Mouse (Mus musculus) R1 (cell line): ENCODE measurements around the gene Grid2.

ENCODE experiments used
- DNase-seq: peaks from one replicate; pipeline ENCODE4 v3.0.0-alpha.2; 2018; ENCODE audit warnings: low read depth, low spot score

Gene Grid2

GRCm38 (mm10) chr6:63609570-63609969 is 353.9 kb downstream of the Grid2 start:
- no peak for DNase-seq

DNA sequence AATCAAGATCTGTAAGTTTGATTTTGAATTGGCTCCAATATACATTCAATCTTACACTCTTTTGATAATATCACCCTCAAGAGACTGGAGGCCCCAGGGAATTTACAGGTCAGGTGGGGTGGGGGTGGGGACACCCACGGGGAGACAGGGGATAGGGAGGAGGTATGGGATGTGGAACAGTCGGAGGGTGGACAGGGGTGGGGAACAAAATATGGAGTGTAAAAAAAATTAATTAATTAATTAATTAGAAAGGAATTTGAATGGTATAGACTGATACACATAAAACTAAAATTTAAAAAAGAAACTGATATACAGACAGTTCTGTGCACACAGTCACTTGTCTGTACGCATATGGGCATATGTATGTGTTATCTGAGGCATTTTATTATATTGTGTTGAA is 380.3 kb downstream of the Grid2 start:
- DNase-seq: no peak

- DNase-seq: no peak
These were observed 403.7 kb downstream of the Grid2 start for GRCm38 (mm10) chr6:63659423-63659822.

- no peak for DNase-seq
These were observed 430.0 kb downstream of the Grid2 start for GRCm38 (mm10) chr6:63685689-63686088.

DNA sequence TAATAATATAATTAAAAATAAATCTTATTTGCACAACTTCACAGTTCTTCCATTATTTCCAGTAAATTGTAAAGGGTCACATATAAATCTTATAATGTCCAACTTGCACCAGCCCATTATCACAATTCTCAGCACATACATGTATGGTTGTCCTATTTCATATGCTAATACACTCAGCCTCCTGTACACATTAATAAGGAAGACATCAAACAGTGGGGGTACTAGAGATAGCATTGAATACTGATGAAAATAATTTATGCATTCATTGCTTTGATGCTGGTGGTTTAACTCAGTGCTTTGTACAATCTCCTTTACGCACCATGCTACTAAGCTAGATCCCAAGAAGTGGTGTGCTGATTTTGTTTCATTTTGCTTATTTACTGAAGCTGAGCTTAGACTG is 446.0 kb downstream of the Grid2 start:
- no peak for DNase-seq

DNA sequence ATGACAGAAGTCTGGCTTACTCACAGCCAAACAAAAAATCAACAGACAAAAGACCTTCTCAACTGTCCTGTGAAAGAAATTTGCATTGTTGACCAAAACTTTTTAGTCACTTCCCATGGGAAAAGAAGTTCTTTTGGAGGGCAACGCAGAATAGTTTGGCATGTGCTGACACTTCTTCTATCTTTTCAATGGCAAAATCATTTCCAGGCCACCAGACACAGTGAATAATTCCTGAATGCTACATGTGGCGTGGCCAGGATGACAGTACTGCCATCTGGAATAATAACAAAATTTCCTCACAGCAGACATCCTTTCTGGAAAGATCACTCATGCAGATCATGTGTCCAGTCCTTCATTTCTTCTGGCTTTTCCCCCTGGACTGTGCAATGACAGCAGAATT is 478.1 kb downstream of the Grid2 start:
- DNase-seq: no peak

- DNase-seq: no peak
These were observed 506.9 kb downstream of the Grid2 start for GRCm38 (mm10) chr6:63762535-63762934.

DNA sequence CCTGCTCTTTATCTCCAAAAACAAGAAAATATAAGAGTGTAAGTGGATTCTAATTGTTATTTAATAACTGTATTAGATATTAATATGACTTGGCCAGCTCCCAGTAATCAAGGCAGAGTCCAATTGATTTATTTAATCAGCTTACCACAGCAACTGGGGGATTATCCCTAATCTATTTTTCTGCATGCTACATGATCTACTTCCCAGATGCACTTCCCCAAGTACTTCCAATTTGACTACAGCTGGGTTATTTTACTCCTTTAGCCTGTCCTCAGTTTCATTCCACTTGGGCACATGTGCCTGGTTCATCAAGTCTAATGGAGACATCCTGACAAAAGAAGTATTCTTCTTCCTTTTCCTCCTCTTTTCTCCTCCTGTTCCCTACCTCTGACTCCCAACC is 539.0 kb downstream of the Grid2 start:
- DNase-seq: no peak

GRCm38 (mm10) chr6:63820236-63820635 is 564.6 kb downstream of the Grid2 start:
- DNase-seq: no peak

DNA sequence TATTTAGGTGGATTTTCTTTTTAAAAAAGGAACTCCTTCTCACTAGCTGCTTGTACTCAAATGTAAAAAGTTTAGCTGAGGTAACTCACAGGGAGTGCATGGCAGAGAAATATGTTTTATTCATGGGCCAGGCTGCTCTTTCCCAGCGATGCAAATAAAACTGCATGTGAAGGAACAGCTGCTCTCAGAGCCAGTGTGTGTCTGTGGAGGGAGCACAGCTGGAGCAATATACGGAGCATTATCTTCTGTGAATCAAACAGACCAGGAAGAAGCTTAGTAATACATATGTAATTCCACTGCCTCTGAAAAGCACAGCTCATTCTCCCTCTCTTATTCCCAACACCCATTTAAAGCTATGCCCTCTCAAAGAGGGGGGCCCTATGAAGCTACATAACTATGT is 607.0 kb downstream of the Grid2 start:
- DNase-seq: no peak

DNA sequence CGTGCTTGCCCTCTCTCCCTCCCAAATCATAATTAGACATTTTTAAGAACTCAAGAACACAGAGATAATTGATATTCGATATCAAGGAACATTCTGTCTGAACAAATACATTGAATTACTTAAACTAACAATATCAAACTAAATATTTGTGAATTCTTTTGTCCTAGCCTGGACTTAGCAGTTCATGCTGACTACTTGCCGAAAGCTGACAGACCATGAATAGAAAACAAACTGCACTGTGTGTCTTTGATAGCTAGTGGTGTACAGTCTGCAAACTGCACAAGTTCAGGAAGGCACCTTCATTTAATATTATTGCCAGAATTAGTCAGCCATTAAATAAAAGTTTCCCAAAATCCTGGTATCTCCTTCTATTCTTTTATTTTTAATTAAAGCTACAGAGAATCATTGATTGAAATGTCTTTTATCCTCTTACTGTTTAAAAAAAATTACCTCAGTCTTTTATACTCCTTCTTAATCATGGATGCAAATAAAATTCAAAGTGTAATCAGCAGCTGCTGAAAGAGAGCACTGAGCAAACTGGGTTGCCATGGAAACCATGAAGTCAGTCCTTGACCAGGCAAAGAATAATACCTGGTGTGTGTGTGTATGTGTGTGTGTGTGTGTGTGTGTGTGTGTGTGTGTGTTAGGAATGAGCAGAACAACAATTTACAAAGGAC is 621.5 kb downstream of the Grid2 start:
- peak; percentile 2 for DNase-seq

DNA sequence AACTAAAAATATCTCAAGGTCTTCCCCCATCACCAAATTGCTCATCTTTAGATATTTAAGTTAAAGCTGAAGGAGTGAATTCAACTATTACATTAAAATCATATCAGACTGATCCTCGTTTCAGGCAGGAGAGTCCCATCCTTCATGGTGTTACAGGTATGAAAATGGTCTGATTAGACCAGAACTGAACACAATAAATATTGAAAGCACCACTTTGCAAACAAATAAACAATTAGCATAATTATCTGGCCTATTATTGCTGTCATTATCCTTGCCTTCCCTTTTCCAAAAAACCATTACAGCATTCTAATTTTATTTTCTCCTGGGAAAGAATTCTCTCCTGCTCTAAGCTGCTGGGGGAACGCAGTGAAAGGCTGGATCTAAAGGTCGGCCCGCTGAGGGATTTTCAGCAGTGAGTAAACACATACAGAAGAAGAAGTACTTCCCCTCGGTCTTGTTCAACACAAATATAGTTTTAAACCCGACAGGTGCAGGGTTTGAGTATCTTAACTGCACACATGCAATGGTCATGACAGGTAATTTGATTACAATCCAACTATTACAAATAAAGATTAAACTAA is 622.2 kb downstream of the Grid2 start:
- DNase-seq: no peak

- no peak for DNase-seq
These were observed 639.0 kb downstream of the Grid2 start for GRCm38 (mm10) chr6:63894714-63895113.

- DNase-seq: no peak
These were observed 642.5 kb downstream of the Grid2 start for GRCm38 (mm10) chr6:63898171-63898570.

- DNase-seq: no peak
These were observed 661.4 kb downstream of the Grid2 start for GRCm38 (mm10) chr6:63917035-63917570.

DNA sequence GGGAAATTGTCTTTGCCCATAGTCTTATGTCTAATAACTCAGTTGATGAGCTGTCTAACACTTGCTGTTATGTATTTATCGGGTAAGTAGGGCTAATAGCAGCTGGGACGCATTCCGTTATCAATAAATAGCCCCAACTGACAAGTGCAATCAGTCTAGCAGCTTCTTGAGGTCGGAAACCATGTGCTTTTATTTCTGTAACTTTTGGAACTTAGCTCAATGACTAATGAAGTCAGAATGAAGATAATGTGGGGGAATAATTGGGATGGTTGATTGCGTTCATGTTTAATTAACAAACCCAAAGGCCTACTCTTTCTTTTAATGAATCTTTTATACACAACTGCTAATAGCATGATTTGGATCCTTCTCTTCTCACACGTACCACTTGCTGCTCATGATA is 666.3 kb downstream of the Grid2 start:
- no peak for DNase-seq

DNA sequence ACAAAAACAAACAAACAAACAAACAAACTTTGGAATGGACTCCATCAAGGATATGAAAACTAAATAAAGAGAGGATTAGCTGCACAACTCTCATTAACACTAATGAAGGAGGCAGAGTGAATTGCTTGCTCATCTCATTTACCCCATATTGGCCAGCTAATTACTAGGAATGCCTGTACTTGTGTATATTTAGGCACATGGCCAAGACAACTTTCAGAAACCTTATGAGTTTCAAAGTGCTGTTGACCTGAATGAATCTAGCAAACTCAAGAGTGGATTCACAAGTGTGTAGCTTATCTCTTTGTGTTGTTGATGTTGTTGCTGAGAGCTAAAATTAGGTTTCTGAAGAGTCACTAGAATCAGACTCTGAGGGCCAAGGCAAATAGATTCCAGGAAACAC is 675.5 kb downstream of the Grid2 start:
- DNase-seq: no peak

GRCm38 (mm10) chr6:63946721-63947120 is 691.0 kb downstream of the Grid2 start:
- no peak for DNase-seq

DNA sequence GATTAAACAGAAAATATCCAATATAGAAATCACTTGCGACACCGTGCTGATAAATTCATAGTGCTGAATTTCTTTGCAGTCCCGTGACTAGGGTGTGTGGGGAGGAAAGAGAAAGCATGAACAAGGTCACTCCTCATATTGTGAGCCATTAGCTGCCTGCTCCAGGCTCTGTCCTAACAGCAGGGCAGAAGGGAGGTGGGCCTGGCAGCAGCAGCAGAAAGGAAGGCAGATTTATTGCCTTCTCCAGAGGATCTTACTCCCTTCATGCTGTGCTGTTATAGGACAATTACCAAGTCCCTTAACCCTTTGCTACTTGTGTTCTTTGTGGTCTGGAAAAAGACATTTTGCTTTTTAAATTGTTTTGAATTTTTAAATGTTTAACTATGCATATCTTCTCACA is 708.1 kb downstream of the Grid2 start:
- DNase-seq: no peak

DNA sequence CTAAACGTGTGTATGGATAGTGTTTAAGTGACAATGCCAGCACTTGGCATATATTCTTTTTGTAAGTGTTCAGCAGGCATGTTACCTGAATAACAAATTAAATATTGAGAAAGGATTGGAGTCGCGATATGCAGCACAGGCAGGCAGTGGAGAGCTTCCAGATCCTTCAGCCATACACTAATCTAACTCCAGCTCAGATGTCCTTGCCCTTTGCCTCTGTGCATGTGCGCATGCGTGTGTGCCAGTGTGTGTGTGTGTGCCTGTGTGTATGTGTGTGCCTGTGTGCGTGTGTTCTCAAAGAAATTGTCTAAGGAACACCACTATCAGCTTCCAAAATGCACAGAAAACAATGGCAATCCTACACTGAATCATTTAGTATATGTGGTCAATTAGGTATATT is 708.6 kb downstream of the Grid2 start:
- DNase-seq: no peak

- DNase-seq: no peak
These were observed 709.1 kb downstream of the Grid2 start for GRCm38 (mm10) chr6:63964735-63965134.

GRCm38 (mm10) chr6:64046084-64046483 is 790.4 kb downstream of the Grid2 start:
- no peak for DNase-seq

DNA sequence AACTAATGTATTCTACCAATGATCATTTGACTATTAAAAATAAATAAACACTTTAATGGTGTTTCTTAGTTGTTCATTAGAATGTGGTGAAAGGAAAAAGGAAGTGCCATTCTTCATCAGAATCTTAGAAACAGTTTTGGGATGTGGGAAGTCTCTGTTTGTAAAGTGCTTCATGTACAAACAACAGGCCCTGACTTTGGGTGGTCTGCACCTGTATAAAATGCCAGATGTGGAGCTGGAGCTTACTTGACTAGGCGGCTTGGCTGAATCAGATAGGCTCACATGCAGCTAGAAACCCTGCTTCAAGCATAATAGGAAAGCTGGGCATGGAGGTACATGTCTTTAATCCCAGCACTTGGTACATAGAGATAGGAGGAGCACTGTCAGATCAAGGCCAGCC is 791.1 kb downstream of the Grid2 start:
- no peak for DNase-seq

DNA sequence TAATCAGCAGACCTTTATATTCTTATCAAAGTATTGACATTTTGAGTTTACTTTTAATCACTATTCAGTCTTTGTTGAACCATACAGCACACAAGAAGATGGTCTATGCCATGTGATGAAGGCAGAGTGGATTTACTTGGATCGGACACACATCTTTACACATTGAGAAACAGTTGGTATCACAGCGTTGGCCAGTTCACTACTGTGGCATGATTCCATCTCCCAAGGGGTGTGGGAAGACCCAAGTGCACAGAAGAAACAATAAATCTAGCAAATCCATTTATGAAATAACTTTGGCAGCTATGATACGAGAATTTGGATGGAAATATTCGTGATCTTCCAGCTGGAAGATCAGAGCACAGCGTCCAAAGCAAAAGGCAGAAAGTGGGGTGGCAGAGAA is 792.3 kb downstream of the Grid2 start:
- no peak for DNase-seq
